Mouse (Mus musculus) midbrain, embryonic 12.5 days (tissue): ENCODE data around the gene Rcl1. TPM values are rescaled to one million over a fixed set of nuclear protein-coding genes. Genes with fewer than 3 reads are reported as not detected.

Experiments used
- ATAC-seq: fragments of 200-750 bp; cut with Nextera tagmentation; 2 replicates; pipeline ENCODE4 v1.8.0; 2017; ENCODE audit warnings: low read depth, moderate TSS enrichment, moderate library complexity; ENCODE audit not compliant: low FRiP score
- H3K27ac ChIP-seq: fragments of 300-500 bp; sonication (generic); replicated peaks from 2 replicates; pipeline ENCODE4 v1.5.1; 2016; ENCODE audit warnings: mild to moderate bottlenecking
- H3K27me3 ChIP-seq: fragments of 300-500 bp; sonication (generic); 2 replicates; pipeline ENCODE4 v1.6.1; 2016; ENCODE audit warnings: mild to moderate bottlenecking
- H3K36me3 ChIP-seq: fragments of 300-500 bp; sonication (generic); 2 replicates; pipeline ENCODE4 v1.6.1; 2016
- H3K4me1 ChIP-seq: fragments of 300-500 bp; sonication (generic); 2 replicates; pipeline ENCODE4 v1.6.1; 2016
- H3K4me2 ChIP-seq: fragments of 300-500 bp; sonication (generic); replicated peaks from 2 replicates; pipeline ENCODE4 v1.6.1; 2016; ENCODE audit warnings: mild to moderate bottlenecking, moderate library complexity
- H3K4me3 ChIP-seq: fragments of 300-500 bp; sonication (generic); 2 replicates; pipeline ENCODE4 v1.5.1; 2016; ENCODE audit warnings: mild to moderate bottlenecking
- H3K9ac ChIP-seq: fragments of 300-500 bp; sonication (generic); replicated peaks from 2 replicates; pipeline ENCODE4 v1.6.1; 2016; ENCODE audit warnings: mild to moderate bottlenecking, moderate library complexity
- H3K9me3 ChIP-seq: fragments of 300-500 bp; sonication (generic); 2 replicates; pipeline ENCODE4 v1.6.1; 2016; ENCODE audit warnings: mild to moderate bottlenecking
- WGBS: fragments of 180-500 bp; shearing (Covaris S2); methylation state at CpG from one replicate; pipeline ENCODE4 v1.1.7; 2016; 5-methylcytosine and 5-hydroxymethylcytosine counted together
- polyA plus RNA-seq: library from polyadenylated mRNA; unstranded; fragments of >200 nt; fragmentation: Nextera tagmentation; extraction: Ambion mirVana; gene quantifications from 2 replicates; pipeline ENCODE4 v1.2.1, GENCODE M21; 2016

Rcl1 gene
- polyA plus RNA-seq, 1 experiment from 2014 or later, result 41.0 TPM

DNA sequence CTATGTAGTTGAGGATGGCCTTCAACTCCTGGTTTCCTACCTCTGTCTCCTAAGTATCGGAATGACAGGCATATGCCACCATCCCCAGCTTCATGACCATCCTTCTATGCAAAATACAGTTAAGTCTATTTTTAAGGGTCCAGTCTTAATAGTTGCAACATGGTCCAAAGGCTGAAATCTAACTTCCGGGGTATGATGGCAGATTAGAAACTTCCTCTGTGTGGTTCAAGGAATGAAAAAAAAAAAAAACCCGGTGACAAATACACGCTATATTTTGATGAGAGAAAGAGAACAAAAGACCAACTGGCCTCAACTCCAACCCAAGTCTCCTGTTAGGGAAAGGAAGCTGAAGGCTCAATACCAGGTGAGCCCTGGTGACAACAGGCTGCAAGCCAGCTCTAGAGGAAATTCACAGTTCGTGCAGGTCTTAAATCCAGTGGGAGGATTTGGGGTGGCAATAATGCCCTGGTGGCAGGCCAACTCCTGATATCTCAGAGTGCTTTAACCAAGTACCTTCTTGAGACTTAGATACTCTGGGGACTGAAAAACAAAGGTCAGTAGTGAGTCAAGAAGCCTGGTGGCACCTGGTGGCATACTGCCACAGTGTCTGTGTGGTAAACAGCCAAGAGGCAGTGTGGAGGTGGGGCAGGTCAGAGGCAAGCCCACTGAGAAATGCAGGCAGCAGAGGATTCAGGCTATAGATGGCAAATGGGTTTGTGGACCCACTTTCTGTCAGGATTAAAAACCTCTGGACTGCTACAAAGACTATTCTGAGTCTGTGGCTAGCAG is 56.7 kb downstream of the Rcl1 start:
- H3K4me1 ChIP-seq, result no peaks in the 10 kb centered on the region
- 94% methylated on average over 5 of the region's 5 CpGs for WGBS
- H3K4me2 ChIP-seq, result no peak overlapping the region
- H3K27ac ChIP-seq, result no peak overlapping the region
- ATAC-seq, result no peak
- H3K9ac ChIP-seq, result no peak overlapping the region
- no peaks in the 10 kb centered on the region for H3K9me3 ChIP-seq
- no peaks in the 10 kb centered on the region for H3K27me3 ChIP-seq
- no peak overlapping the region for H3K4me3 ChIP-seq
- H3K36me3 ChIP-seq, result no peaks in the 10 kb centered on the region

DNA sequence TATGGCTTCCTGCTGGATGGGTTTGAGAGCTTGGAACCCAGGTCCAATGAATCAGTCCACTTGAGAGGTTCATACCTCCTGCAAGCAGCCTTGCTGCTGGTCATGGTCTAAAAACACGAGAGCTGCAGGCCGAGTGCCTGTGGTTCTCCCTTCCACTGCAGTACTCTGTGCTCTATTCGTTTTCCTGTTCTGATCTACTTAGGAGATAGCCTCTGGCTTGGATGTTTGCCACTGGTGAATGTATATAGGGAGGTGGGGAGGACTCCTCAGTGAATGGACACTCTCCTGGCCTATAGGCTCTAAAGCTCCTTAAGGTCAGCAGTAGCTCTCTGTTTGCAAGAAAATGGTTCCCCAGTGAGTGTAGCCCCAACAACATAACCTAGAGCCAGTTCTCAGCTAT is 57.3 kb downstream of the Rcl1 start:
- Histone ChIP-seq H3K4me1 (no peaks in the 10 kb centered on the region), H3K36me3 (no peaks in the 10 kb centered on the region), H3K9me3 (no peaks in the 10 kb centered on the region), H3K9ac (no peak overlapping the region), H3K4me3 (no peak overlapping the region), H3K4me2 (no peak overlapping the region), H3K27me3 (no peaks in the 10 kb centered on the region), H3K27ac (no peak overlapping the region)
- 81% methylated on average over 3 of the region's 3 CpGs for WGBS
- no peak for ATAC-seq

GRCm38 (mm10) chr19:29163817-29164527 is 62.8 kb downstream of the Rcl1 start:
- no peak for ATAC-seq

DNA sequence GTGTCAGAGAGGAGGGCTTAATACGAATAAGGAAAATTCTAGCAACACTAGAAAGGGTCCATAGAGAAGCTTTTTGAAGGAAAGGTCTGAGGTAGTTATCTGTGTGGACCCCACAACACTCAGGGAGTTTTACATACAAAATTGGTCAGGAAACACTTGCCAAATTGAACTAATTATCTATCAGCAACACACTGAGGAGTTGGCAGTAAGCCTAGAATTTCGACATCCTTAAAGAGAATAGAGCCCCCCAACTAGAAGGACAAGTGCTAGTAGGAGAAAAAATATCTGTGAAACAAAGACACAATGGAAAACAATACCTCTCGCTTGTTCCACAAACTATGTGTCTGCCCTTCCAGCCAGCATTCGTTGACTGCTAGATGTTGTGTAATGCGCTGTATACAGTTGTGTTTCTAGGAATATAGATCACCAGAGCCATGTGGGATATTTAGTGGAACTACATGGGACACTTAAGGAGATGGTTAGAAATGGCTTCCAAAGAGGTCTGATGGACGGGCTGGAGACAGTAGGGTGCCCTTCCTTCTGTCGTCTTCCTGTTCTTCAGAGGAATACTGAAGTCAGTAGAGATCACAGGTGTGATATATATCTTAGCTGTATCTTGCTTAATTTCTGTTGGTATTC is 63.5 kb downstream of the Rcl1 start:
- Histone ChIP-seq H3K9me3 (0 out of 2 replicates have a peak, but pooled peaks cover 2% of the 10 kb centered on the region), H3K4me1 (no peaks in the 10 kb centered on the region), H3K27me3 (no peaks in the 10 kb centered on the region), H3K36me3 (no peaks in the 10 kb centered on the region), H3K4me2 (no peak overlapping the region), H3K9ac (no peak overlapping the region), H3K4me3 (no peak overlapping the region), H3K27ac (no peak overlapping the region)
- WGBS, result 85% methylated on average over 7 of the region's 7 CpGs
- ATAC-seq, result no peak

More at GRCm38 (mm10) chr19:29163817-29164527, 62.8 kb downstream of the Rcl1 start:
- Histone ChIP-seq H3K4me1 (no peaks in the 10 kb centered on the region), H3K4me3 (no peak overlapping the region), H3K27me3 (no peaks in the 10 kb centered on the region), H3K27ac (no peak overlapping the region), H3K9ac (no peak overlapping the region), H3K4me2 (no peak overlapping the region), H3K9me3 (0 out of 2 replicates have a peak, but pooled peaks cover 2% of the 10 kb centered on the region), H3K36me3 (no peaks in the 10 kb centered on the region)
- WGBS, result 92% methylated on average over 4 of the region's 4 CpGs

DNA sequence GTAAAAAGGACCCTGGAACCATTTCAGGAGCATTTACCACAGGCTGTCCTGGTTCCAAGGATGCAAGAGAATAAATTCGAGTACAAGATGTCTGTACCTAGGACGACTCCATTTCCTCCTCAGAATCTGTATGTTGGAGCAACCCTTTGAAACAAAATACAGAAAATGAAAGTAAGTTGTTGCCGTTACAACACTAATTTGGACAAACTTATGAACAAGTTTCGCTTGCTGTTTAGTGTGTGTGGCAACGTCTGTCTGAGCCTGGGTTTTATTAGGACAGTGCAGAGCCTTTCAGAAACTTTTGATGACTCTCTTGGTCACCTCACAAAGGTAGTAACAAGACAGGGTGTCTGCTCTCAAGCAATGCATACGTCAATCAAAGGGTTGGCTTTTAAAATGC is 66.8 kb downstream of the Rcl1 start:
- H3K27ac ChIP-seq, result no peak overlapping the region
- WGBS, result 83% methylated on average over 6 of the region's 6 CpGs
- no peaks in the 10 kb centered on the region for H3K27me3 ChIP-seq
- no peak overlapping the region for H3K9ac ChIP-seq
- no peaks in the 10 kb centered on the region for H3K4me1 ChIP-seq
- H3K4me3 ChIP-seq, result no peak overlapping the region
- no peaks in the 10 kb centered on the region for H3K36me3 ChIP-seq
- H3K9me3 ChIP-seq, result 0 out of 2 replicates have a peak, but pooled peaks cover 2% of the 10 kb centered on the region
- no peak for ATAC-seq
- no peak overlapping the region for H3K4me2 ChIP-seq

DNA sequence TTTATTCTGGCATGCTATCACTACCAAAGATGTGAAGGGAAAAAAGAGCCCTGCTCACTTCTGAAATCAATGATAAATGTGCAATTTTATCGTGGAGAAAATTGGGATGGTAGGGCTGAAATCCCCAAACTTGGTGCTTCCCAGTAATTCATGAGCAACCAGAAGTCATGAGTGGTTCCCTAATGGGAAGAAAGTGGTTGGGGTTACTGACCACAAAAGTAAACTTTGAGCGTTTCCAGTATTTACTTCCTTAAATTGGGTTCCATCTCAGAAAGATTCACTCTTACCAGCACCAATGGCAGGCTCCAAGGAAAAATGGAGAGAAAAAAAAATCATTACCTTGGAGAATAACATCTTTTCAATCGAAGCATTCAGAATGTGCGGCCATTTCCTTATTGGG is 79.2 kb downstream of the Rcl1 start:
- ATAC-seq, result no peak
- 91% methylated on average over 4 of the region's 4 CpGs for WGBS
- Histone ChIP-seq H3K9me3 (no peaks in the 10 kb centered on the region), H3K9ac (no peak overlapping the region), H3K27ac (no peak overlapping the region), H3K4me2 (no peak overlapping the region), H3K36me3 (no peaks in the 10 kb centered on the region), H3K4me1 (peaks cover 5% of the 10 kb centered on the region), H3K27me3 (no peaks in the 10 kb centered on the region), H3K4me3 (no peak overlapping the region)

DNA sequence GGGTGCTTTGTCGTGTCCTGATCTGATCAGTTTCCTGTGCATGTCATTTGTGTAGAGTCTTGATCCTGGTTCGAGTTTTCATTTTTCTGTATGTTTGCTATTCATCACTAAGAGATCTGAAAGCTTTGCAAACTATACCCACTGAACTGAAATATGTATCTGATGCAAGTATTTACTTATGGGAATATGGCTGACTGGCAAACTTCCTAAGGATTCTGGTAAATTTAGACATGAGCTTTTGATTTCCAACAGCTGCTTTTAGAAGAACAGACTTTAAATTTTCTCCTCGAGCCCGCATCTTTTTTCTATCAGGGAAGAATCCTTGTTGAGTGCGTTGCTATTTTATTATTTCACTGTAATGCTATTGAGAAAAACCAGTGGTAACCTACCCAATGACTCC is 81.0 kb downstream of the Rcl1 start:
- H3K27ac ChIP-seq, result no peak overlapping the region

GRCm38 (mm10) chr19:29185122-29185521 is 83.9 kb downstream of the Rcl1 start:
- no peaks in the 10 kb centered on the region for H3K9me3 ChIP-seq
- no peak overlapping the region for H3K4me3 ChIP-seq
- H3K4me1 ChIP-seq, result peaks cover 9% of the 10 kb centered on the region
- WGBS, result 13% methylated on average over 7 of the region's 7 CpGs
- H3K27ac ChIP-seq, result no peak overlapping the region
- H3K4me2 ChIP-seq, result no peak overlapping the region
- H3K36me3 ChIP-seq, result no peaks in the 10 kb centered on the region
- H3K9ac ChIP-seq, result no peak overlapping the region
- ATAC-seq, result no peak
- no peaks in the 10 kb centered on the region for H3K27me3 ChIP-seq

More for the DNA sequence above, 81.0 kb downstream of the Rcl1 start:
- Histone ChIP-seq H3K4me2 (no peak overlapping the region), H3K4me1 (peaks cover 9% of the 10 kb centered on the region), H3K36me3 (no peaks in the 10 kb centered on the region), H3K9ac (no peak overlapping the region), H3K9me3 (no peaks in the 10 kb centered on the region), H3K4me3 (no peak overlapping the region), H3K27me3 (no peaks in the 10 kb centered on the region)
- ATAC-seq, result no peak
- 87% methylated on average over 5 of the region's 5 CpGs for WGBS

- H3K4me3 ChIP-seq, result no peak overlapping the region
- no peaks in the 10 kb centered on the region for H3K36me3 ChIP-seq
- H3K4me2 ChIP-seq, result no peak overlapping the region
- ATAC-seq, result no peak
- no peak overlapping the region for H3K9ac ChIP-seq
- no peak overlapping the region for H3K27ac ChIP-seq
- H3K27me3 ChIP-seq, result no peaks in the 10 kb centered on the region
- 55% methylated on average over 9 of the region's 9 CpGs for WGBS
- no peaks in the 10 kb centered on the region for H3K9me3 ChIP-seq
- H3K4me1 ChIP-seq, result peaks cover 9% of the 10 kb centered on the region
These were observed 84.5 kb downstream of the Rcl1 start for GRCm38 (mm10) chr19:29185552-29186232.

- H3K4me1 ChIP-seq, result peaks cover 9% of the 10 kb centered on the region
- WGBS, result 90% methylated on average over 2 of the region's 2 CpGs
These were observed 87.7 kb downstream of the Rcl1 start for GRCm38 (mm10) chr19:29188879-29189278.

More at GRCm38 (mm10) chr19:29188879-29189278, 87.7 kb downstream of the Rcl1 start:
- H3K27ac ChIP-seq, result no peak overlapping the region
- H3K36me3 ChIP-seq, result no peaks in the 10 kb centered on the region
- H3K4me2 ChIP-seq, result no peak overlapping the region
- no peaks in the 10 kb centered on the region for H3K27me3 ChIP-seq
- no peak overlapping the region for H3K4me3 ChIP-seq
- no peak for ATAC-seq
- H3K9me3 ChIP-seq, result no peaks in the 10 kb centered on the region
- H3K9ac ChIP-seq, result no peak overlapping the region
